Mouse (Mus musculus) urinary bladder, postnatal 36 days (tissue): ENCODE results near the gene Akap10.
A peak's percentile ranks its signal among the peaks of the same experiment; 100 is the strongest.
"Not testable (repeated sequence)": the region's sequence is repeated elsewhere in the genome, so short reads cannot be mapped to it uniquely, and the experiment has no call there.

Source experiments
- DNase-seq, 2 experiments: peaks; one replicate each; pipeline ENCODE4 v3.0.0; 2022; ENCODE audit warnings: low spot score in 2 of 2, mixed read lengths in 1 of 2

Akap10 gene

GRCm38 (mm10) chr11:61930640-61931586 lies 861 bp upstream of the Akap10 start:
- DNase-seq: no peak

GRCm38 (mm10) chr11:61929323-61930097 lies 542 bp downstream of the Akap10 start:
- no peak for DNase-seq

GRCm38 (mm10) chr11:61923309-61923708 lies 6.7 kb downstream of the Akap10 start:
- no peak for DNase-seq

- DNase-seq: no peak
These were observed 10.3 kb downstream of the Akap10 start for GRCm38 (mm10) chr11:61919702-61920101.

- DNase-seq: no peak
These were observed 21.7 kb downstream of the Akap10 start for GRCm38 (mm10) chr11:61908315-61908714.

- peak in 1 of 2 experiments; percentile 5 for DNase-seq
These were observed 47.9 kb downstream of the Akap10 start for GRCm38 (mm10) chr11:61882183-61882582.

- no peak for DNase-seq
These were observed 50.1 kb downstream of the Akap10 start for GRCm38 (mm10) chr11:61879921-61880320.

- peak in 1 of 2 experiments; percentile 43 for DNase-seq
These were observed 58.2 kb downstream of the Akap10 start for GRCm38 (mm10) chr11:61871881-61872280.

GRCm38 (mm10) chr11:61866856-61867255 lies 63.2 kb downstream of the Akap10 start:
- no peak for DNase-seq

GRCm38 (mm10) chr11:61861781-61862547 lies 68.1 kb downstream of the Akap10 start:
- no peak for DNase-seq

GRCm38 (mm10) chr11:61859316-61859715 lies 70.7 kb downstream of the Akap10 start:
- DNase-seq: no peak

- DNase-seq: no peak
These were observed 74.5 kb downstream of the Akap10 start for GRCm38 (mm10) chr11:61855539-61855938.

- DNase-seq: peak; percentile 84 to 87
These were observed 75.1 kb downstream of the Akap10 start, which contains the start of gene Ulk2 for GRCm38 (mm10) chr11:61854988-61855411. Ulk2 (minus strand) TSS chr11:61855073.

- peak; percentile 68 to 84 for DNase-seq
These were observed 75.7 kb downstream of the Akap10 start for GRCm38 (mm10) chr11:61854211-61854987.

- DNase-seq: no peak
These were observed 76.4 kb downstream of the Akap10 start for GRCm38 (mm10) chr11:61853659-61854058.

- DNase-seq: no peak
These were observed 77.1 kb downstream of the Akap10 start for GRCm38 (mm10) chr11:61852916-61853315.

- DNase-seq: no peak
These were observed 78.9 kb downstream of the Akap10 start for GRCm38 (mm10) chr11:61851195-61851594.

- not testable (repeated sequence) for DNase-seq
These were observed 89.4 kb downstream of the Akap10 start for GRCm38 (mm10) chr11:61840663-61841062.

- no peak for DNase-seq
These were observed 90.1 kb downstream of the Akap10 start for GRCm38 (mm10) chr11:61839940-61840339.

GRCm38 (mm10) chr11:61839182-61839581 lies 90.9 kb downstream of the Akap10 start:
- no peak for DNase-seq
